Mouse (Mus musculus) CH12.LX (cell line): Measurements from ENCODE around the gene Trmt10c. TPM values are rescaled to one million over a fixed set of nuclear protein-coding genes. Genes with fewer than 3 reads are reported as not detected.

Experiments
- DNase-seq: peaks from one replicate; pipeline ENCODE4 v3.0.0-alpha.2; 2013; ENCODE audit errors: extremely low read depth
- H3K27ac ChIP-seq: 2 replicates; pipeline ENCODE4 v1.5.1; 2012; ENCODE audit warnings: low read depth, mild to moderate bottlenecking, control low read depth, moderate library complexity; ENCODE audit not compliant: insufficient read depth
- H3K27me3 ChIP-seq: replicated peaks from 2 replicates; pipeline ENCODE3; 2012; ENCODE audit warnings: inconsistent platforms
- H3K36me3 ChIP-seq, 2 experiments: replicated peaks in 1 of 2; 2 replicates each; pipeline versions ENCODE3 to v1.6.1; 2012; ENCODE audit warnings: inconsistent platforms in 1 of 2, low read length in 1 of 2, mild to moderate bottlenecking in 1 of 2, mixed read lengths in 1 of 2, moderate library complexity in 1 of 2; ENCODE audit not compliant: control insufficient read depth in 1 of 2, insufficient read depth in 1 of 2
- H3K4me1 ChIP-seq, 2 experiments: 2 replicates each; pipeline ENCODE4 v1.6.1; 2012; ENCODE audit warnings: inconsistent platforms in 1 of 2, moderate library complexity in 1 of 2; ENCODE audit not compliant: insufficient read depth in 2 of 2, control insufficient read depth in 1 of 2
- H3K4me2 ChIP-seq: 2 replicates; pipeline ENCODE4 v1.6.1; 2012; ENCODE audit warnings: low read depth, mild to moderate bottlenecking, control low read depth; ENCODE audit not compliant: poor library complexity, insufficient read depth, severe bottlenecking
- H3K4me3 ChIP-seq, 3 experiments: fragments of 150-350 bp in 1 of 3; sonication (generic) in 1 of 3; replicated peaks in 1 of 3; 2 replicates each; pipeline versions ENCODE3 to v1.5.1; 2011 to 2012; ENCODE audit warnings: low read depth in 2 of 3, low read length in 2 of 3, mild to moderate bottlenecking in 2 of 3, moderate library complexity in 2 of 3, control low read depth in 1 of 3, improper control_type of control experiment in 1 of 3, inconsistent platforms in 1 of 3, mixed read lengths in 1 of 3; ENCODE audit not compliant: poor library complexity in 1 of 3
- H3K79me2 ChIP-seq: replicated peaks from 2 replicates; pipeline ENCODE4 v1.6.1; 2012; ENCODE audit warnings: mild to moderate bottlenecking, moderate library complexity; ENCODE audit not compliant: control insufficient read depth, poor library complexity, insufficient read depth, severe bottlenecking; ENCODE audit errors: extremely low read depth
- H3K9ac ChIP-seq: 2 replicates; pipeline ENCODE4 v1.6.1; 2012; ENCODE audit warnings: low read depth, mild to moderate bottlenecking, control low read depth, moderate library complexity; ENCODE audit not compliant: insufficient read depth
- H3K9me3 ChIP-seq: replicated peaks from 2 replicates; pipeline ENCODE3; 2012; ENCODE audit warnings: low read length, inconsistent platforms, mixed read lengths
- CHD1 ChIP-seq: IDR thresholded peaks from 2 replicates; pipeline ENCODE4 v1.6.1; 2012; ENCODE audit warnings: low read depth, low read length, improper control_type of control experiment, inconsistent platforms
- CHD2 ChIP-seq: IDR thresholded peaks from 2 replicates; pipeline ENCODE4 v1.6.1; 2011; ENCODE audit warnings: low read length, improper control_type of control experiment
- CTCF ChIP-seq, 2 experiments: IDR thresholded peaks in 1 of 2; conservative IDR thresholded peaks in 1 of 2; 2 replicates each; pipeline ENCODE4 v1.5.1; 2011 to 2012; ENCODE audit warnings: low read depth in 2 of 2, low read length in 2 of 2, improper control_type of control experiment in 1 of 2, inconsistent platforms in 1 of 2, mild to moderate bottlenecking in 1 of 2, moderate library complexity in 1 of 2
- E2F4 ChIP-seq: IDR thresholded peaks from 2 replicates; pipeline ENCODE4 v1.6.1; 2011; ENCODE audit warnings: low read depth, low read length, improper control_type of control experiment; ENCODE audit not compliant: insufficient replicate concordance
- EP300 ChIP-seq: IDR thresholded peaks from 2 replicates; pipeline ENCODE4 v1.6.1; 2011; ENCODE audit warnings: low read length, improper control_type of control experiment
- GABPA ChIP-seq: IDR thresholded peaks from 2 replicates; pipeline ENCODE4 v1.6.1; 2012; ENCODE audit warnings: low read depth, low read length, improper control_type of control experiment, inconsistent platforms; ENCODE audit not compliant: insufficient replicate concordance
- IRF4 ChIP-seq: IDR thresholded peaks from 2 replicates; pipeline ENCODE4 v1.6.1; 2014; ENCODE audit warnings: low read depth, mild to moderate bottlenecking, inconsistent platforms, low read length, improper control_type of control experiment
- JUN ChIP-seq: IDR thresholded peaks from 2 replicates; pipeline ENCODE4 v1.6.1; 2011; ENCODE audit warnings: low read depth, mild to moderate bottlenecking, low read length, improper control_type of control experiment, moderate library complexity; ENCODE audit not compliant: insufficient read depth
- JUND ChIP-seq: conservative IDR thresholded peaks from 2 replicates; pipeline ENCODE4 v1.6.1; 2011; ENCODE audit warnings: low read depth, low read length, improper control_type of control experiment
- KAT2A ChIP-seq: IDR thresholded peaks from 2 replicates; pipeline ENCODE4 v1.6.1; 2012; ENCODE audit warnings: low read length, improper control_type of control experiment, inconsistent platforms; ENCODE audit not compliant: insufficient replicate concordance
- MAFK ChIP-seq: IDR thresholded peaks from 2 replicates; pipeline ENCODE4 v1.6.1; 2011; ENCODE audit warnings: low read length, improper control_type of control experiment; ENCODE audit not compliant: insufficient replicate concordance
- MEF2A ChIP-seq: IDR thresholded peaks from 2 replicates; pipeline ENCODE4 v1.6.1; 2014; ENCODE audit warnings: low read depth, mild to moderate bottlenecking, inconsistent platforms, low read length, improper control_type of control experiment, borderline replicate concordance
- MXI1 ChIP-seq: IDR thresholded peaks from 2 replicates; pipeline ENCODE4 v1.6.1; 2011; ENCODE audit warnings: mild to moderate bottlenecking, low read depth, low read length, improper control_type of control experiment
- MYC ChIP-seq: IDR thresholded peaks from 2 replicates; pipeline ENCODE4 v1.6.1; 2011; ENCODE audit warnings: low read depth, mild to moderate bottlenecking, improper control_type of control experiment, low read length
- RAD21 ChIP-seq: IDR thresholded peaks from 2 replicates; pipeline ENCODE4 v1.6.1; 2011; ENCODE audit warnings: low read depth, mild to moderate bottlenecking, low read length, improper control_type of control experiment, moderate library complexity
- SMC3 ChIP-seq: IDR thresholded peaks from 2 replicates; pipeline ENCODE4 v1.6.1; 2011; ENCODE audit warnings: low read depth, low read length, improper control_type of control experiment
- TCF12 ChIP-seq: IDR thresholded peaks from 2 replicates; pipeline ENCODE4 v1.6.1; 2014; ENCODE audit warnings: low read depth, mild to moderate bottlenecking, inconsistent platforms, low read length, improper control_type of control experiment
- UBTF ChIP-seq: IDR thresholded peaks from 2 replicates; pipeline ENCODE4 v1.6.1; 2012; ENCODE audit warnings: low read depth, mild to moderate bottlenecking, inconsistent platforms, low read length, improper control_type of control experiment, moderate library complexity
- USF1 ChIP-seq: IDR thresholded peaks from 2 replicates; pipeline ENCODE4 v1.6.1; 2014; ENCODE audit warnings: low read depth, mild to moderate bottlenecking, inconsistent platforms, low read length, improper control_type of control experiment
- USF2 ChIP-seq: conservative IDR thresholded peaks from 2 replicates; pipeline ENCODE4 v1.6.1; 2011; ENCODE audit warnings: low read depth, low read length, improper control_type of control experiment
- ZC3H11A ChIP-seq: IDR thresholded peaks from 2 replicates; pipeline ENCODE4 v1.6.1; 2012; ENCODE audit warnings: low read depth, mild to moderate bottlenecking, inconsistent platforms, low read length, improper control_type of control experiment
- ZKSCAN1 ChIP-seq: IDR thresholded peaks from 2 replicates; pipeline ENCODE4 v1.6.1; 2012; ENCODE audit warnings: low read depth, inconsistent platforms, low read length, improper control_type of control experiment, borderline replicate concordance
- dilution Hi-C: fragments of 300-500 bp; cut with MboI; formaldehyde crosslinking; loops from 2 replicates; pipeline ENCODE4 v1.14.3; 2020; ENCODE audit warnings: low sequenced_read_pairs; ENCODE audit not compliant: extremely low pct_unique_long_range_greater_than_20kb, extremely low pct_ligation_motif_present
- in situ Hi-C: fragments of 300-500 bp; cut with MboI; formaldehyde crosslinking; loops from 3 replicates; pipeline ENCODE4 v1.14.3; 2019; ENCODE audit warnings: low sequenced_read_pairs, low pct_ligation_motif_present, low pct_unique_long_range_greater_than_20kb, mixed read lengths
- polyA plus RNA-seq: library from polyadenylated mRNA; unstranded; fragments of >175 nt; gene quantifications from 2 replicates; pipeline ENCODE4 v1.2.1, GENCODE M21; 2012; ENCODE audit warnings: low read depth; ENCODE audit not compliant: insufficient read length
- total RNA-seq, 2 experiments: library from RNA; depleted of rRNA; stranded (reverse); fragments of 300-350 nt in 1 of 2; fragments of >200 nt in 1 of 2; gene quantifications; 2 replicates each; pipeline ENCODE4 v1.2.3; 2012 to 2014

The Trmt10c gene
- total and polyA plus RNA-seq, 3 experiments: 23.4 to 63.5 (median 26.6) TPM

- Histone ChIP-seq H3K36me3 (peaks cover 0 to 24% of the 10 kb centered on the region in 2 experiments), H3K4me1 (peaks cover 3 to 22% of the 10 kb centered on the region in 2 experiments; a peak in 3 of 4 replicates), H3K9me3 (no peaks in the 10 kb centered on the region), H3K27me3 (no peaks in the 10 kb centered on the region), H3K9ac (no peak overlapping the region), H3K79me2 (peaks cover 4% of the 10 kb centered on the region), H3K4me3 (no peak overlapping the region), H3K4me2 (no peak overlapping the region), H3K27ac (no peak overlapping the region)
- TF ChIP-seq MAFK (peak; percentile 88), ZC3H11A (no peak), MYC (no peak), JUN (no peak), KAT2A (no peak)
- in situ Hi-C loops: no loop called here
- no peak for DNase-seq
- dilution Hi-C loops: no loop called here
These were observed 41.8 kb upstream of the Trmt10c start for GRCm38 (mm10) chr16:56079419-56079818.

DNA sequence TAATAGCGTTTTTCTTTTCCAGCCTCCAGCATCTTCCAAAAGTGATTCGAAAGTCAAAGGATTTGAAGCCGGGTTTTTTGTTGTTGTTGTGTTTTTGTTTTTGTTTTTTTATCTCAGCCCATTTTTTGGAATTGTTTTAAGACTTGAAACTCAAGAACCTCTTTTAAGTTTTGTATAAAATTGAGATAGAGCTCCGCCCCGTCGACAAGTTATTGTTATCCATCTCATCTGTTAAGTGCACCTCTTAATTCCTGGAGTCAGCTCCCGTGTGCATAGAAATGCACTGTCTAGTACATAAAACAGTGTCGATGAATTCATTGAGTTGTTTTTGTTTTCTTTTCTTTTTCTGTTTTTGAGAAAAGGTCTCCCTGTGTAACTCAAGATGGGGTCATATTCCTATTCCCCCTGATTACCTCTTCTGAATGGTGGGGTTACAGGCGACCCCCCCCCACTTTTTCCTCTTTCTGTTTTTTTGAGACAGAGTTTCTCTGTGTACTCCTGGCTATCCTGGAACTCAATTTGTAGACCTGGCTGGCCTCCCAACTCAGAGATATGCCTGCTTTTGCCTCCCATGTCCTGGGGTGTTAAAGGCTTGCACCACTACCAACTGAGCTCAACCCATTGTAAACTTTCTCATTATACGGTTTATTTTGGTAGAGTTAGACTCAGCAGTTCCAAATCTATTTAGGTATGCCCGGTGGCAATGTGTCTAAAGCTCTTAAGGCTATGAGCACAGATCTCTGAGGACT, 38.7 kb upstream of the Trmt10c start:
- dilution Hi-C loops: no loop called here

GRCm38 (mm10) chr16:56075222-56076111, 37.8 kb upstream of the Trmt10c start:
- H3K36me3 ChIP-seq: peaks cover 0 to 16% of the 10 kb centered on the region in 2 experiments
- H3K9ac ChIP-seq: peak overlapping the region; percentile 64
- no peaks in the 10 kb centered on the region for H3K27me3 ChIP-seq
- peak overlapping the region; percentile 65 for H3K27ac ChIP-seq
- peak overlapping the region; percentile 79 for H3K4me2 ChIP-seq
- dilution Hi-C loops (no loop called here), in situ Hi-C loops (no loop called here)
- peaks cover 4% of the 10 kb centered on the region for H3K79me2 ChIP-seq
- H3K4me3 ChIP-seq: peak overlapping the region; percentile 87 to 98 (median 89)
- no peaks in the 10 kb centered on the region for H3K9me3 ChIP-seq
- H3K4me1 ChIP-seq: peaks cover 3 to 24% of the 10 kb centered on the region in 2 experiments; a peak in 3 of 4 replicates
- DNase-seq: peak; percentile 94
- TF ChIP-seq SMC3 (no peak), CTCF (conservative IDR thresholded peaks at IDR 0.05 in 1 of 2, IDR thresholded peaks at IDR 0.05 in 1 of 2; ENCODE audit: low read depth in 2 of 2, low read length in 2 of 2) (0 out of 4 replicates have a peak, but pooled peaks of 1 of the 2 experiments have one; percentile 9), ZKSCAN1 (no peak), TCF12 (peak; percentile 78; the same call in 1 of the 2 replicates), USF2 (no peak), JUND (no peak), IRF4 (peak; percentile 62; the same call in 1 of the 2 replicates), RAD21 (no peak), UBTF (no peak), EP300 (no peak), MXI1 (peak; percentile 39; the same call in 1 of the 2 replicates), MEF2A (peak; percentile 38; the same call in 1 of the 2 replicates), E2F4 (no peak), MYC (no peak), GABPA (no peak)

More for the DNA sequence above, 38.7 kb upstream of the Trmt10c start:
- peaks cover 0 to 17% of the 10 kb centered on the region in 2 experiments for H3K36me3 ChIP-seq
- no peaks in the 10 kb centered on the region for H3K27me3 ChIP-seq
- TF ChIP-seq CHD2 (0 out of 2 replicates have a peak, but pooled peaks have one; percentile 19), CHD1 (peak; percentile 7; the same call in 1 of the 2 replicates), USF1 (no peak)
- TF ChIP-seq, all 38 proteins: peak for 2
- no peaks in the 10 kb centered on the region for H3K9me3 ChIP-seq
- peak overlapping the region; percentile 64 for H3K9ac ChIP-seq
- DNase-seq: no peak
- in situ Hi-C loops: no loop called here
- H3K4me2 ChIP-seq: peak overlapping the region; percentile 79
- peaks cover 3 to 24% of the 10 kb centered on the region in 2 experiments; a peak in 3 of 4 replicates for H3K4me1 ChIP-seq
- H3K79me2 ChIP-seq: peaks cover 4% of the 10 kb centered on the region
- H3K27ac ChIP-seq: no peak overlapping the region
- H3K4me3 ChIP-seq: peak overlapping the region; percentile 87 to 98 (median 89)
